Mouse (Mus musculus) embryonic fibroblast, embryonic 13.5 days (primary cell): Measurements from ENCODE around the gene Kdr.

ENCODE experiments used
- CTCF ChIP-seq: IDR thresholded peaks from 2 replicates; pipeline ENCODE4 v1.5.1; 2011; ENCODE audit warnings: mild to moderate bottlenecking, control low read depth, low read length, moderate library complexity, borderline replicate concordance; ENCODE audit not compliant: insufficient read depth
- POLR2A ChIP-seq: IDR thresholded peaks from 2 replicates; pipeline ENCODE4 v1.6.1; 2011; ENCODE audit warnings: low read depth, mild to moderate bottlenecking, control low read depth, low read length, moderate library complexity

- no peak for TF ChIP-seq POLR2A
- no peak for TF ChIP-seq CTCF
Measured at GRCm38 (mm10) chr5:75938012-75938411, 40.2 kb downstream of the Kdr start.
